ENCODE assay signal across 8 mouse cellular contexts in genomic region chr9:37530031-37530887, GRCm38 (mm10). TPM values are rescaled to one million over a fixed set of nuclear protein-coding genes. Genes with fewer than 3 reads are reported as not detected.
DNase-seq lines count a peak whose midpoint lies in the region; ATAC-seq and TF ChIP-seq lines count a peak whose summit lies in the region.

No protein-coding gene starts in this region.

- peak; percentile 45 for TF ChIP-seq CTCF in left cerebral cortex, adult 2 months (IDR thresholded peaks at IDR 0.05)

- DNase-seq in left cerebral cortex, adult 2 months (ENCODE audit: extremely low spot score in 1 of 2, low spot score in 2 of 2), result no peak
- no peak for DNase-seq in left cerebral cortex, adult 9 months (ENCODE audit: low spot score in 2 of 2)
- peak; percentile 52 for DNase-seq in hindbrain, embryonic 11.5 days (ENCODE audit: low spot score)
- peak; percentile 41 for DNase-seq in limb, embryonic 14.5 days (ENCODE audit: low spot score)
- no peak for DNase-seq in layer of hippocampus, adult 8-10 months (ENCODE audit: low spot score in 2 of 2)

- no peaks in the 10 kb centered on the region for H3K9me3 ChIP-seq in forebrain, embryonic 16.5 days (ENCODE audit: control insufficient read depth, low read length)
- H3K9me3 ChIP-seq in hindbrain, embryonic 11.5 days (ENCODE audit: control insufficient read depth, low read length), result no peaks in the 10 kb centered on the region; the same call in 1 of the 2 replicates
- no peaks in the 10 kb centered on the region for H3K9me3 ChIP-seq in limb, embryonic 14.5 days (ENCODE audit: control insufficient read depth, low read length)
- H3K9me3 ChIP-seq in midbrain, embryonic 13.5 days, result no peaks in the 10 kb centered on the region

- H3K4me1 ChIP-seq in brown adipose tissue, adult 24 weeks (ENCODE audit: control insufficient read depth, insufficient read depth, insufficient read length, low read length), result peaks cover 8% of the 10 kb centered on the region; the same call in 1 of the 2 replicates
- H3K4me1 ChIP-seq in forebrain, embryonic 16.5 days (replicated peaks; ENCODE audit: control insufficient read depth, insufficient read depth, low read length), result peaks cover 17% of the 10 kb centered on the region
- 0 out of 2 replicates have a peak, but pooled peaks cover 3% of the 10 kb centered on the region for H3K4me1 ChIP-seq in hindbrain, embryonic 11.5 days (replicated peaks; ENCODE audit: control insufficient read depth, insufficient read depth, low read length)
- H3K4me1 ChIP-seq in limb, embryonic 14.5 days (ENCODE audit: control insufficient read depth, insufficient read depth, low read length), result peaks cover 9% of the 10 kb centered on the region
- H3K4me1 ChIP-seq in midbrain, embryonic 13.5 days (replicated peaks), result peaks cover 36% of the 10 kb centered on the region

- WGBS in forebrain, embryonic 16.5 days, result 3% methylated on average over 32 of the region's 32 CpGs
- WGBS in hindbrain, embryonic 11.5 days, result under 1% methylated on average over 32 of the region's 32 CpGs
- WGBS in limb, embryonic 14.5 days, result 2% methylated on average over 31 of the region's 32 CpGs
- 1% methylated on average over 32 of the region's 32 CpGs for WGBS in midbrain, embryonic 13.5 days

- TF ChIP-seq POLR2A in limb, embryonic 14.5 days (IDR thresholded peaks at IDR 0.05; ENCODE audit: borderline replicate concordance, extremely low read depth, insufficient read depth, insufficient read length), result no peak

- H3K36me3 ChIP-seq in forebrain, embryonic 16.5 days (ENCODE audit: control insufficient read depth, insufficient read depth), result no peaks in the 10 kb centered on the region
- H3K36me3 ChIP-seq in hindbrain, embryonic 11.5 days (ENCODE audit: control insufficient read depth, insufficient read depth, low read length), result no peaks in the 10 kb centered on the region
- 0 out of 2 replicates have a peak, but pooled peaks cover under 1% of the 10 kb centered on the region for H3K36me3 ChIP-seq in limb, embryonic 14.5 days (ENCODE audit: control insufficient read depth, insufficient read depth, low read length)
- peaks cover 4% of the 10 kb centered on the region for H3K36me3 ChIP-seq in midbrain, embryonic 13.5 days

- peak; percentile 52 for ATAC-seq in forebrain, embryonic 16.5 days
- peak; percentile 33; the same call in 1 of the 2 replicates for ATAC-seq in hindbrain, embryonic 11.5 days (ENCODE audit: low FRiP score)
- peak; percentile 18; the same call in 1 of the 2 replicates for ATAC-seq in limb, embryonic 14.5 days (ENCODE audit: low FRiP score, low read depth)
- ATAC-seq in midbrain, embryonic 13.5 days, result peak; percentile 65

- H3K4me3 ChIP-seq in left cerebral cortex, adult 2 months, result peak overlapping the region; percentile 42
- H3K4me3 ChIP-seq in brown adipose tissue, adult 24 weeks (ENCODE audit: insufficient read depth, low read depth, low read length), result peak overlapping the region; percentile 90
- H3K4me3 ChIP-seq in forebrain, embryonic 16.5 days (replicated peaks; ENCODE audit: low read length), result peak overlapping the region; percentile 33
- H3K4me3 ChIP-seq in hindbrain, embryonic 11.5 days (ENCODE audit: low read depth, low read length), result peak overlapping the region; percentile 10
- peak overlapping the region; percentile 28 for H3K4me3 ChIP-seq in limb, embryonic 14.5 days (replicated peaks; ENCODE audit: low read length)
- peak overlapping the region; percentile 38 for H3K4me3 ChIP-seq in midbrain, embryonic 13.5 days (replicated peaks)

- H3K27me3 ChIP-seq in forebrain, embryonic 16.5 days (replicated peaks; ENCODE audit: control insufficient read depth, insufficient read depth, low read length), result peaks cover 46% of the 10 kb centered on the region
- peaks cover 53% of the 10 kb centered on the region for H3K27me3 ChIP-seq in hindbrain, embryonic 11.5 days (ENCODE audit: control insufficient read depth, insufficient read depth, low read length)
- peaks cover 70% of the 10 kb centered on the region for H3K27me3 ChIP-seq in limb, embryonic 14.5 days (ENCODE audit: control insufficient read depth, insufficient read depth, low read length)
- H3K27me3 ChIP-seq in midbrain, embryonic 13.5 days, result peaks cover 79% of the 10 kb centered on the region

- H3K4me2 ChIP-seq in forebrain, embryonic 16.5 days (ENCODE audit: low read length), result peak overlapping the region; percentile 57
- peak overlapping the region; percentile 41 for H3K4me2 ChIP-seq in hindbrain, embryonic 11.5 days (replicated peaks; ENCODE audit: low read depth, low read length)
- peak overlapping the region; percentile 53 for H3K4me2 ChIP-seq in limb, embryonic 14.5 days (replicated peaks; ENCODE audit: low read depth, low read length, severe bottlenecking)
- H3K4me2 ChIP-seq in midbrain, embryonic 13.5 days (replicated peaks), result peak overlapping the region; percentile 65

- intact Hi-C loops in left cerebral cortex, adult 2 months (cut with DNase I), result no loop called here

- peak overlapping the region; percentile 38 for H3K9ac ChIP-seq in forebrain, embryonic 16.5 days (replicated peaks; ENCODE audit: low read depth, low read length)
- H3K9ac ChIP-seq in hindbrain, embryonic 11.5 days (ENCODE audit: low read depth, low read length), result no peak overlapping the region
- peak overlapping the region; percentile 22; the same call in 1 of the 2 replicates for H3K9ac ChIP-seq in limb, embryonic 14.5 days (ENCODE audit: low read depth, low read length, severe bottlenecking)
- peak overlapping the region; percentile 55 for H3K9ac ChIP-seq in midbrain, embryonic 13.5 days (replicated peaks)

- H3K27ac ChIP-seq in left cerebral cortex, adult 2 months, result peak overlapping the region; percentile 84
- H3K27ac ChIP-seq in brown adipose tissue, adult 24 weeks (replicated peaks; ENCODE audit: low read depth, low read length), result peak overlapping the region; percentile 100
- H3K27ac ChIP-seq in forebrain, embryonic 16.5 days (ENCODE audit: low read length), result no peak overlapping the region
- 0 out of 2 replicates have a peak overlapping the region, but pooled peaks have one; percentile 17 for H3K27ac ChIP-seq in hindbrain, embryonic 11.5 days (ENCODE audit: low read depth, low read length)
- H3K27ac ChIP-seq in limb, embryonic 14.5 days (replicated peaks; ENCODE audit: low read depth, low read length), result no peak overlapping the region
- 0 out of 2 replicates have a peak overlapping the region, but pooled peaks have one; percentile 11 for H3K27ac ChIP-seq in midbrain, embryonic 13.5 days

RNA-seq across cellular contexts. Expression of gene Esam, which starts 2.4 kb away (rescaled TPM):
- 10 to 100 TPM; 19.6 to 22.5 TPM for total RNA-seq in left cerebral cortex, adult 2 months (2021)
- polyA plus RNA-seq in brown adipose tissue, adult 24 weeks (2012; ENCODE audit: insufficient read depth, insufficient read length, missing spikeins), result 15.0 and 29.4 TPM in 2 replicates
- polyA plus RNA-seq in forebrain, embryonic 16.5 days (2015; fragmentation: Nextera tagmentation; extraction: Ambion mirVana), result 42.4 and 44.6 TPM in 2 replicates
- polyA plus RNA-seq in hindbrain, embryonic 11.5 days (2014; fragmentation: Nextera tagmentation; extraction: Ambion mirVana), result 29.1 and 31.2 TPM in 2 replicates
- polyA plus RNA-seq in limb, embryonic 14.5 days (2012; rRNA removed), result 34.7 and 35.4 TPM in 2 replicates
- polyA plus RNA-seq in limb, embryonic 14.5 days (2014; fragmentation: Nextera tagmentation; extraction: Ambion mirVana), result 44.1 and 48.3 TPM in 2 replicates
- 33.5 and 34.5 TPM in 2 replicates for polyA plus RNA-seq in midbrain, embryonic 13.5 days (2015; fragmentation: Nextera tagmentation; extraction: Ambion mirVana)
- 10 to 100 TPM; 14.7 to 24.6 (median 18.6) TPM for total RNA-seq in layer of hippocampus, adult 8-10 months (2022)

RNA-seq across cellular contexts. Expression of gene Vsig2, which starts 8.8 kb away (rescaled TPM):
- 1 to 10 TPM; 4.1 to 4.5 TPM for total RNA-seq in left cerebral cortex, adult 2 months (2021)
- polyA plus RNA-seq in brown adipose tissue, adult 24 weeks (2012; ENCODE audit: insufficient read depth, insufficient read length, missing spikeins), result 2.1 and 5.7 TPM in 2 replicates
- 0.86 and 0.89 TPM in 2 replicates for polyA plus RNA-seq in forebrain, embryonic 16.5 days (2015; fragmentation: Nextera tagmentation; extraction: Ambion mirVana)
- polyA plus RNA-seq in hindbrain, embryonic 11.5 days (2014; fragmentation: Nextera tagmentation; extraction: Ambion mirVana), result 0.80 and 0.85 TPM in 2 replicates
- 4.8 and 5.2 TPM in 2 replicates for polyA plus RNA-seq in limb, embryonic 14.5 days (2012; rRNA removed)
- 0.59 and 1.4 TPM in 2 replicates for polyA plus RNA-seq in limb, embryonic 14.5 days (2014; fragmentation: Nextera tagmentation; extraction: Ambion mirVana)
- polyA plus RNA-seq in midbrain, embryonic 13.5 days (2015; fragmentation: Nextera tagmentation; extraction: Ambion mirVana), result 0.37 and 0.42 TPM in 2 replicates
- 1 to 10 TPM; 3.5 to 5.7 (median 4.2) TPM for total RNA-seq in layer of hippocampus, adult 8-10 months (2022)

RNA-seq across cellular contexts. Expression of gene Nrgn, which starts 22.4 kb away (rescaled TPM):
- total RNA-seq in left cerebral cortex, adult 2 months (2021), result 1,000 to 10,000 TPM; 1,927 to 1,950 TPM
- polyA plus RNA-seq in brown adipose tissue, adult 24 weeks (2012; ENCODE audit: insufficient read depth, insufficient read length, missing spikeins), result 4.5 TPM in 1 of 2 replicates, not detected in the other
- polyA plus RNA-seq in forebrain, embryonic 16.5 days (2015; fragmentation: Nextera tagmentation; extraction: Ambion mirVana), result 19.0 and 25.9 TPM in 2 replicates
- 3.4 TPM in 2 replicates for polyA plus RNA-seq in hindbrain, embryonic 11.5 days (2014; fragmentation: Nextera tagmentation; extraction: Ambion mirVana)
- 17.7 and 26.1 TPM in 2 replicates for polyA plus RNA-seq in limb, embryonic 14.5 days (2012; rRNA removed)
- polyA plus RNA-seq in limb, embryonic 14.5 days (2014; fragmentation: Nextera tagmentation; extraction: Ambion mirVana), result 12.3 and 17.2 TPM in 2 replicates
- polyA plus RNA-seq in midbrain, embryonic 13.5 days (2015; fragmentation: Nextera tagmentation; extraction: Ambion mirVana), result 3.4 and 3.7 TPM in 2 replicates
- 1,000 to 10,000 TPM; 1,107 to 1,307 (median 1,240) TPM for total RNA-seq in layer of hippocampus, adult 8-10 months (2022)

RNA-seq across cellular contexts. Expression of gene Siae, which starts 25.2 kb away (rescaled TPM):
- total RNA-seq in left cerebral cortex, adult 2 months (2021), result 10 to 100 TPM; 17.1 to 18.8 TPM
- polyA plus RNA-seq in brown adipose tissue, adult 24 weeks (2012; ENCODE audit: insufficient read depth, insufficient read length, missing spikeins), result 11.7 and 12.1 TPM in 2 replicates
- polyA plus RNA-seq in forebrain, embryonic 16.5 days (2015; fragmentation: Nextera tagmentation; extraction: Ambion mirVana), result 9.2 and 9.4 TPM in 2 replicates
- polyA plus RNA-seq in hindbrain, embryonic 11.5 days (2014; fragmentation: Nextera tagmentation; extraction: Ambion mirVana), result 7.8 and 8.8 TPM in 2 replicates
- 7.8 and 8.1 TPM in 2 replicates for polyA plus RNA-seq in limb, embryonic 14.5 days (2012; rRNA removed)
- 9.4 and 12.0 TPM in 2 replicates for polyA plus RNA-seq in limb, embryonic 14.5 days (2014; fragmentation: Nextera tagmentation; extraction: Ambion mirVana)
- 8.1 and 9.2 TPM in 2 replicates for polyA plus RNA-seq in midbrain, embryonic 13.5 days (2015; fragmentation: Nextera tagmentation; extraction: Ambion mirVana)
- total RNA-seq in layer of hippocampus, adult 8-10 months (2022), result 10 to 100 TPM; 10.0 to 15.7 (median 13.4) TPM

RNA-seq across cellular contexts. Expression of gene Msantd2, which starts 41.1 kb away (rescaled TPM):
- total RNA-seq in left cerebral cortex, adult 2 months (2021), result 10 to 100 TPM; 21.4 to 26.7 TPM
- polyA plus RNA-seq in brown adipose tissue, adult 24 weeks (2012; ENCODE audit: insufficient read depth, insufficient read length, missing spikeins), result 3.8 and 10.4 TPM in 2 replicates
- polyA plus RNA-seq in forebrain, embryonic 16.5 days (2015; fragmentation: Nextera tagmentation; extraction: Ambion mirVana), result 34.0 and 34.8 TPM in 2 replicates
- polyA plus RNA-seq in hindbrain, embryonic 11.5 days (2014; fragmentation: Nextera tagmentation; extraction: Ambion mirVana), result 41.1 and 42.3 TPM in 2 replicates
- 64.4 and 74.2 TPM in 2 replicates for polyA plus RNA-seq in limb, embryonic 14.5 days (2012; rRNA removed)
- polyA plus RNA-seq in limb, embryonic 14.5 days (2014; fragmentation: Nextera tagmentation; extraction: Ambion mirVana), result 26.7 and 31.7 TPM in 2 replicates
- polyA plus RNA-seq in midbrain, embryonic 13.5 days (2015; fragmentation: Nextera tagmentation; extraction: Ambion mirVana), result 36.5 and 39.5 TPM in 2 replicates
- 10 to 100 TPM; 20.2 to 25.7 (median 23.6) TPM for total RNA-seq in layer of hippocampus, adult 8-10 months (2022)

Comparison
In these comparisons a context has a peak if more than half of its experiments do, and no peak if none do; other contexts are left out.
1. DNase-seq: peak in hindbrain, embryonic 11.5 days (single experiment) and limb, embryonic 14.5 days (single experiment); none in left cerebral cortex, adult 2 months (0 of 2), left cerebral cortex, adult 9 months (0 of 2) and layer of hippocampus, adult 8-10 months (0 of 2).
2. H3K27ac ChIP-seq: peak in left cerebral cortex, adult 2 months (single experiment), brown adipose tissue, adult 24 weeks (single experiment), hindbrain, embryonic 11.5 days (single experiment) and midbrain, embryonic 13.5 days (single experiment); none in forebrain, embryonic 16.5 days (single experiment) and limb, embryonic 14.5 days (single experiment).
3. H3K4me3 ChIP-seq: peak in every context shown above with its lines; median percentile 90 in brown adipose tissue, adult 24 weeks; 42 in left cerebral cortex, adult 2 months; 38 in midbrain, embryonic 13.5 days; 33 in forebrain, embryonic 16.5 days; 28 in limb, embryonic 14.5 days; 10 in hindbrain, embryonic 11.5 days.
4. Peak in every context shown above with its lines, with median percentiles within 50 percentile points of each other: ATAC-seq and H3K4me2 ChIP-seq.